Mouse (Mus musculus) bone marrow macrophage, adult 2 months (primary cell): ENCODE measurements around the gene Igf2bp3.

ENCODE experiments used
- CTCF ChIP-seq: IDR thresholded peaks from 2 replicates; pipeline ENCODE4 v1.5.1; 2012; ENCODE audit warnings: low read depth, mild to moderate bottlenecking, low read length, moderate library complexity
- POLR2A ChIP-seq: IDR thresholded peaks from 2 replicates; pipeline ENCODE4 v1.6.1; 2012; ENCODE audit warnings: mild to moderate bottlenecking, low read depth, low read length, borderline replicate concordance

- TF ChIP-seq CTCF: no peak
- TF ChIP-seq POLR2A: no peak
Observed at GRCm38 (mm10) chr6:49094968-49095367, 119.8 kb downstream of the Igf2bp3 start.
